Mouse (Mus musculus) heart, adult 2 months (tissue): ENCODE measurements around the gene Olfr1163. TPM values are rescaled to one million over a fixed set of nuclear protein-coding genes. Genes with fewer than 3 reads are reported as not detected.
"Not testable (repeated sequence)": the region's sequence is repeated elsewhere in the genome, so short reads cannot be mapped to it uniquely, and the experiment has no call there.

Experiments
- DNase-seq, 2 experiments: peaks; one replicate each; pipeline ENCODE4 v3.0.0; 2021
- H3K27ac ChIP-seq: fragments of 200-600 bp; 2 replicates; pipeline ENCODE4 v1.8.1; 2022
- H3K27me3 ChIP-seq: fragments of 200-500 bp; 2 replicates; pipeline ENCODE4 v1.6.1; 2012; ENCODE audit warnings: mild to moderate bottlenecking, low read length, inconsistent platforms, mixed read lengths; ENCODE audit not compliant: control insufficient read depth, insufficient read depth
- H3K36me3 ChIP-seq: fragments of 200-500 bp; 2 replicates; pipeline ENCODE4 v1.6.1; 2012; ENCODE audit warnings: low read length, inconsistent platforms; ENCODE audit not compliant: control insufficient read depth, insufficient read depth
- H3K4me1 ChIP-seq: fragments of 200-500 bp; 2 replicates; pipeline ENCODE4 v1.6.1; 2011; ENCODE audit warnings: low read length; ENCODE audit not compliant: control insufficient read depth, insufficient read depth
- H3K4me3 ChIP-seq: fragments of 200-600 bp; 2 replicates; pipeline ENCODE4 v1.8.1; 2022
- H3K79me2 ChIP-seq: fragments of 200-500 bp; replicated peaks from 2 replicates; pipeline ENCODE4 v1.6.1; 2012; ENCODE audit warnings: mild to moderate bottlenecking, inconsistent platforms, low read length, moderate library complexity, mixed read lengths; ENCODE audit not compliant: control insufficient read depth, insufficient read depth
- H3K9ac ChIP-seq: fragments of 200-500 bp; 2 replicates; pipeline ENCODE4 v1.6.1; 2012; ENCODE audit warnings: low read depth, mild to moderate bottlenecking, control low read depth, inconsistent platforms, low read length, mixed read lengths
- CTCF ChIP-seq: fragments of 200-600 bp; IDR thresholded peaks from 2 replicates; pipeline ENCODE4 v1.8.1; 2022; ENCODE audit warnings: antibody characterized with exemption, mild to moderate bottlenecking, moderate library complexity
- EP300 ChIP-seq: fragments of 200-500 bp; IDR thresholded peaks from 2 replicates; pipeline ENCODE4 v1.6.1; 2011; ENCODE audit warnings: low read depth, low read length, control low read depth; ENCODE audit not compliant: insufficient read depth
- POLR2A ChIP-seq: fragments of 200-500 bp; IDR thresholded peaks from 2 replicates; pipeline ENCODE4 v1.6.1; 2011; ENCODE audit warnings: mild to moderate bottlenecking, low read depth, low read length, control low read depth; ENCODE audit not compliant: insufficient read depth
- WGBS: fragments of 180-500 bp; shearing (Covaris S2); methylation state at CpG from one replicate; pipeline ENCODE4 v1.1.7; 2018; 5-methylcytosine and 5-hydroxymethylcytosine counted together
- intact Hi-C: fragments of 180-260 bp; cut with DNase I; formaldehyde crosslinking; loops from one replicate; pipeline ENCODE4 v1.15.1; 2025
- long read RNA-seq: library from polyadenylated mRNA; stranded (forward); transcript quantifications from one replicate; pipeline ENCODE4 v2.0.0, GENCODE M21; 2021
- polyA plus RNA-seq: library from polyadenylated mRNA; depleted of rRNA; stranded (reverse); fragments of >200 nt; gene quantifications from 2 replicates; pipeline ENCODE4 v1.2.3, GENCODE M21; 2012; rRNA removed
- total RNA-seq, 2 experiments: library from RNA; stranded (reverse); gene quantifications; 2 replicates each; pipeline ENCODE4 v1.2.3; 2021

Gene Olfr1163
- not detected for total RNA-seq
- not detected in 2 replicates for polyA plus RNA-seq
- long read RNA-seq = 0 reads

DNA sequence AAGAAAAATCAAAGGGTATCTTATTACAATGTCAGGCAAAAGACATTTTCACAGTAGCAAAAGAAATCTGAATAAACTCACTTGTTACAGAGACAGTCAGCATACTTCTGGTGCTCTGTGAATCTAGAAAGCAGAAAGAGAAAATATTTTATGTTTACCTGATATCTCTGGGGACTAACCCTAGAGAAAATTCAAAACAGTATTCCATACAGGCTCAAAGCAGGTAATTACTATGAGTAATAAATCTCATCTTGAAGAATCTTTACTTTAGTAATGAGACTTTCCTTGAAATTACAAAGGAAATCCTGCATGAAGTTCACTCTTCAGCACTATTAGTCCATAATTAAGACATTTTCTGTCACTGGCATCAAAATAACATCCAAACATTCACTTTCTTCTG, at the start of gene Olfr1163:
TSS of gene Olfr1163 (minus strand) at position 101 of the 400 bp plus-strand sequence.
- H3K27me3 ChIP-seq = no peaks in the 10 kb centered on the region
- no peak within 1 kb of the TSS for H3K9ac ChIP-seq
- H3K27ac ChIP-seq = no peak within 1 kb of the TSS
- H3K79me2 ChIP-seq = no peaks in the 10 kb centered on the region
- H3K36me3 ChIP-seq = no peaks in the 10 kb centered on the region
- TF ChIP-seq POLR2A (no peak), CTCF (no peak), EP300 (no peak)
- intact Hi-C loops = no loop called here
- no peaks in the 10 kb centered on the region for H3K4me1 ChIP-seq
- no peak within 1 kb of the TSS for H3K4me3 ChIP-seq
- no peak for DNase-seq

DNA sequence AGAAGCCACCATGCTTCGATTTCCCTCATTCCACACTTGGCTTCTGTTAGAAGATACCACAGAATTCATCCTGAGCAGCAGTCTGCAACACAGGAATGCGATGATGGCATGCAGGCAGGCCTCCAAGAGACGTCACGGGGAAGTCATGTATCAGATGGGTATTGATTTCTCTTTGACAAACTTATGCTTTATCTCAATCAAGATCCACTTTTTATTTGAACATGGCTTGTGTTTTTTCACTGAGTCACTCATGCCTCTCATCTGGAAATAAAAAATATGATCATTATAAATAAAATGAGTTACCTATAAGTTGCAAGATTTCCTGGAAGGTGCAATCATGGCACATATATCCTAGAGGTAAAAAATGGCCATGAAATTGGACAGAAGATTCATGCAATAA, 22.2 kb upstream of the Olfr1163 start, which contains the start of gene Olfr1164:
TSS of gene Olfr1164 (minus strand) at position 101 of the 400 bp plus-strand sequence.
- TF ChIP-seq CTCF (no peak), EP300 (no peak), POLR2A (no peak)
- intact Hi-C loops = no loop called here
- DNase-seq = no peak
- Histone ChIP-seq H3K27me3 (no peaks in the 10 kb centered on the region), H3K4me3 (no peak within 1 kb of the TSS), H3K36me3 (no peaks in the 10 kb centered on the region), H3K79me2 (no peaks in the 10 kb centered on the region), H3K9ac (no peak within 1 kb of the TSS), H3K27ac (no peak within 1 kb of the TSS), H3K4me1 (no peaks in the 10 kb centered on the region)
- 58% methylated on average over 4 of the region's 4 CpGs for WGBS

DNA sequence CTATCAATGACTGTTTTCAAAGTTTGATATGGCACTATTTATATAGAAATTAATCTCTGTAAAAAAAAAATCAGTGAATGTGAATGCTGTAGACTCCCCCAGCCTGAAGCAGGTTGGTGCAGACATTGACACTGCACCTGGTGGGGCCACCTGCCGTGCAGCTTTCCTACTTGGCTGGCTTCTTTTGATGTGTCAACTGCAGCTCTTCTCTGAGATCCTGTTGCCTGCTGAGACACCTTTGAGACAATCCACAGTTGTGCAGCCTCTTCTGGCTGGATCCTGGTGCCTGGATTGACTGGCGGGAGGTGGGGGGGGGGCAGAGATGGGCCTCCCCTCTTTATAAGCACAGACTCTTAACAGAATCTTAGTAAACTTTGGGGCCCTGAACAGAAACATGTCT, 8.0 kb downstream of the Olfr1163 start:
- TF ChIP-seq POLR2A (no peak), CTCF (no peak)
- no peak overlapping the region for H3K27ac ChIP-seq
- no peaks in the 10 kb centered on the region for H3K36me3 ChIP-seq
- no peaks in the 10 kb centered on the region for H3K4me1 ChIP-seq
- no peaks in the 10 kb centered on the region for H3K79me2 ChIP-seq
- H3K4me3 ChIP-seq = no peak overlapping the region
- intact Hi-C loops = no loop called here
- no peak overlapping the region for H3K9ac ChIP-seq
- no peaks in the 10 kb centered on the region for H3K27me3 ChIP-seq
- WGBS = 72% methylated on average over 2 of the region's 2 CpGs
- no peak for DNase-seq

DNA sequence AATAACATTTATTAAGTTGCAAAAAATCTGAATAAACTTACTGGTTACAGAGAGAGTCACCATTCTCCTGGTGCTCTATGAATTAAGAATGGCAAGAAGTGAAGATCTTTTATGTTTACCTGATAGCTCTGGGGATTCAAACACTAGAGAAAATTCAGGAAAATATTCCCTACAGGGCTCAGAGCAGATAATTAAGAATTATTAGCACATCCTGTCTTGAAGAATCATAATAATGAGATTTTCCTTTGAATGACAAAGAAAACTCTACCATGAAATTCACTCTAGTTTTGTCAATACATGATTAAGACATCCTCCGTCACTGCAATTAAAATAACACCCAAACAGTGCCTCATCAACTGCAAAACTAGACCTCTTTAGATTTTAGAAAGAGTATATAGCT, 20.6 kb downstream of the Olfr1163 start, which contains the start of gene Olfr1162:
TSS of gene Olfr1162 (minus strand) at position 101 of the 400 bp plus-strand sequence.
- Histone ChIP-seq H3K4me3 (no peak within 1 kb of the TSS), H3K79me2 (no peaks in the 10 kb centered on the region), H3K27ac (no peak within 1 kb of the TSS), H3K27me3 (no peaks in the 10 kb centered on the region), H3K36me3 (no peaks in the 10 kb centered on the region), H3K9ac (no peak within 1 kb of the TSS), H3K4me1 (no peaks in the 10 kb centered on the region)
- no peak for DNase-seq
- TF ChIP-seq POLR2A = no peak
- no peak for TF ChIP-seq CTCF
- no peak for TF ChIP-seq EP300
- WGBS = 71% methylated on average over 1 of the region's 1 CpGs
- intact Hi-C loops = no loop called here

DNA sequence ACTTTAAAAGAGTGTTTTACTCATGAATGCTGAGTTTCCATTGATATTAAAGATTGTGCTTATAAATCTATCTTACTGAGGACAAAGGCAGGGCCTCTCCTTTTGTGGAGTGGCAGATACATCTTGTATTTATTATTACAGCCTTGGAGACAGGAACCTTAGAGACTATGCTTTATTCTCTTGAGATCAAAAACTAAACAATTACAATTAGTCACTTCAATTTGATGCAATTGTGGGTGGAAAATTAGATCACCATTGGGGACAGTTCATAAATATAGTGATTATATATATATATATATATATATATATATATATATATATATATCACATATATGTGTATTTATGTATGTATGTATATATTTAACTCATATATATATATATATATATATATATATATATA, 34.0 kb downstream of the Olfr1163 start, which contains the start of gene Olfr73:
TSS of gene Olfr73 (minus strand) at position 101 of the 400 bp plus-strand sequence.
- Histone ChIP-seq H3K4me1 (no peaks in the 10 kb centered on the region), H3K27ac (no peak within 1 kb of the TSS), H3K9ac (no peak within 1 kb of the TSS), H3K36me3 (no peaks in the 10 kb centered on the region), H3K27me3 (no peaks in the 10 kb centered on the region), H3K79me2 (no peaks in the 10 kb centered on the region), H3K4me3 (no peak within 1 kb of the TSS)
- no peak for DNase-seq
- intact Hi-C loops = no loop called here
- TF ChIP-seq POLR2A (no peak), EP300 (no peak), CTCF (no peak)

DNA sequence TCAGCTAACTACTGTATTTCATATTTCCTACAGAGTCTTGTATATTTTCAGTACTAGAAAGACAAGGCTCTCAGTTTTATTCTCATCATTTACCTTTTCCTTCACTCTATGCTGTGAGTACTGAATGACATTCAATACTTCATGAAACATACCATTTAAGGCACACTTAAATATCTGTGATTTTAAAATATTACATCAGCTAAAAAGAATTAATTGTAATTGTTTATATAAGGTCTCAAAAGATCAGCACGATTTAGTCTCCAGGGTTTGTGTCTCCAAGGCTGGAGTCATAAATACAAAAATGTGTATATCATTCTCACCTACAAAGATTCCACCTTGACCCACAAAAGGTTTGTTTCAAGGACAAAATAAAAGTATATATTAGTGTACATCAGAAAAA, 49.2 kb downstream of the Olfr1163 start, which contains the start of gene Olfr1161:
TSS of gene Olfr1161 (plus strand) at position 301 of the 400 bp plus-strand sequence.
- H3K4me1 ChIP-seq, H3K36me3 ChIP-seq, intact Hi-C loops, H3K9ac ChIP-seq, H3K27me3 ChIP-seq, H3K4me3 ChIP-seq, H3K79me2 ChIP-seq, H3K27ac ChIP-seq, DNase-seq: not testable (repeated sequence)
- WGBS = 61% methylated on average over 1 of the region's 1 CpGs

Other genes with a start within 250 kb of the Olfr1163 start
- gene Olfr1148, start 241.3 kb downstream of the Olfr1163 start, total RNA-seq = not detected
- gene Olfr1148, start 241.3 kb downstream of the Olfr1163 start, polyA plus RNA-seq = not detected in 2 replicates
- not detected for gene Olfr1150-ps1, start 227.8 kb downstream of the Olfr1163 start, total RNA-seq
- not detected in 2 replicates for gene Olfr1150-ps1, start 227.8 kb downstream of the Olfr1163 start, polyA plus RNA-seq
- not detected for gene Olfr1151, start 216.0 kb downstream of the Olfr1163 start, total RNA-seq
- gene Olfr1151, start 216.0 kb downstream of the Olfr1163 start, polyA plus RNA-seq = not detected in 2 replicates
- gene Olfr1152, start 205.3 kb downstream of the Olfr1163 start, total RNA-seq = not detected
- gene Olfr1152, start 205.3 kb downstream of the Olfr1163 start, polyA plus RNA-seq = not detected in 2 replicates
- not detected for gene Olfr1153, start 176.9 kb downstream of the Olfr1163 start, total RNA-seq
- not detected in 2 replicates for gene Olfr1153, start 176.9 kb downstream of the Olfr1163 start, polyA plus RNA-seq
- not detected for gene Olfr1154, start 166.7 kb downstream of the Olfr1163 start, total RNA-seq
- gene Olfr1154, start 166.7 kb downstream of the Olfr1163 start, polyA plus RNA-seq = not detected in 2 replicates
- not detected for gene Olfr1155, start 126.7 kb downstream of the Olfr1163 start, total RNA-seq
- gene Olfr1155, start 126.7 kb downstream of the Olfr1163 start, polyA plus RNA-seq = not detected in 2 replicates
- not detected for gene Olfr1156, start 118.7 kb downstream of the Olfr1163 start, total RNA-seq
- gene Olfr1156, start 118.7 kb downstream of the Olfr1163 start, polyA plus RNA-seq = not detected in 2 replicates
- not detected for gene Olfr1157, start 103.5 kb downstream of the Olfr1163 start, total RNA-seq
- gene Olfr1157, start 103.5 kb downstream of the Olfr1163 start, polyA plus RNA-seq = not detected in 2 replicates
- not detected for gene Olfr74, start 97.2 kb downstream of the Olfr1163 start, total RNA-seq
- gene Olfr74, start 97.2 kb downstream of the Olfr1163 start, polyA plus RNA-seq = not detected in 2 replicates
- not detected for gene Olfr1158, start 81.7 kb downstream of the Olfr1163 start, total RNA-seq
- not detected in 2 replicates for gene Olfr1158, start 81.7 kb downstream of the Olfr1163 start, polyA plus RNA-seq
- not detected for gene Olfr1160, start 63.6 kb downstream of the Olfr1163 start, total RNA-seq
- gene Olfr1160, start 63.6 kb downstream of the Olfr1163 start, polyA plus RNA-seq = not detected in 2 replicates
- not detected for gene Olfr1161, start 49.1 kb downstream of the Olfr1163 start, total RNA-seq
- gene Olfr1161, start 49.1 kb downstream of the Olfr1163 start, polyA plus RNA-seq = not detected in 2 replicates
- not detected for gene Olfr73, start 34.1 kb downstream of the Olfr1163 start, total RNA-seq
- gene Olfr73, start 34.1 kb downstream of the Olfr1163 start, polyA plus RNA-seq = not detected in 2 replicates
- gene Olfr1162, start 20.7 kb downstream of the Olfr1163 start, total RNA-seq = not detected
- gene Olfr1162, start 20.7 kb downstream of the Olfr1163 start, polyA plus RNA-seq = not detected in 2 replicates
- not detected for gene Olfr1164, start 22.1 kb upstream of the Olfr1163 start, total RNA-seq
- gene Olfr1164, start 22.1 kb upstream of the Olfr1163 start, polyA plus RNA-seq = not detected in 2 replicates
- gene Olfr1166, start 56.4 kb upstream of the Olfr1163 start, total RNA-seq = not detected
- gene Olfr1166, start 56.4 kb upstream of the Olfr1163 start, polyA plus RNA-seq = not detected in 2 replicates
- gene Olfr1167, start 83.4 kb upstream of the Olfr1163 start, total RNA-seq = not detected
- not detected in 2 replicates for gene Olfr1167, start 83.4 kb upstream of the Olfr1163 start, polyA plus RNA-seq
- gene Olfr1168, start 110.0 kb upstream of the Olfr1163 start, total RNA-seq = not detected
- gene Olfr1168, start 110.0 kb upstream of the Olfr1163 start, polyA plus RNA-seq = not detected in 2 replicates
- gene Olfr1170, start 156.5 kb upstream of the Olfr1163 start, total RNA-seq = not detected
- gene Olfr1170, start 156.5 kb upstream of the Olfr1163 start, polyA plus RNA-seq = not detected in 2 replicates
- not detected for gene Olfr1173, start 208.0 kb upstream of the Olfr1163 start, total RNA-seq
- gene Olfr1173, start 208.0 kb upstream of the Olfr1163 start, polyA plus RNA-seq = not detected in 2 replicates
- gene Olfr1174-ps, start 243.3 kb upstream of the Olfr1163 start, total RNA-seq = not detected
- gene Olfr1174-ps, start 243.3 kb upstream of the Olfr1163 start, polyA plus RNA-seq = not detected in 2 replicates